Mouse (Mus musculus) layer of hippocampus, adult 8-10 months (tissue): Measurements from ENCODE around the gene Clpp. TPM values are rescaled to one million over a fixed set of nuclear protein-coding genes. Genes with fewer than 3 reads are reported as not detected.

ENCODE experiments used
- DNase-seq, 2 experiments: peaks; one replicate each; pipeline ENCODE4 v3.0.0; 2022; ENCODE audit warnings: low spot score in 2 of 2
- total RNA-seq, 4 experiments: library from RNA; stranded (reverse); gene quantifications; 2 replicates each; pipeline ENCODE4 v1.2.4; 2022

Gene Clpp
- total RNA-seq, 4 experiments from 2014 or later, result 60.9 to 70.6 (median 66.6) TPM

DNA sequence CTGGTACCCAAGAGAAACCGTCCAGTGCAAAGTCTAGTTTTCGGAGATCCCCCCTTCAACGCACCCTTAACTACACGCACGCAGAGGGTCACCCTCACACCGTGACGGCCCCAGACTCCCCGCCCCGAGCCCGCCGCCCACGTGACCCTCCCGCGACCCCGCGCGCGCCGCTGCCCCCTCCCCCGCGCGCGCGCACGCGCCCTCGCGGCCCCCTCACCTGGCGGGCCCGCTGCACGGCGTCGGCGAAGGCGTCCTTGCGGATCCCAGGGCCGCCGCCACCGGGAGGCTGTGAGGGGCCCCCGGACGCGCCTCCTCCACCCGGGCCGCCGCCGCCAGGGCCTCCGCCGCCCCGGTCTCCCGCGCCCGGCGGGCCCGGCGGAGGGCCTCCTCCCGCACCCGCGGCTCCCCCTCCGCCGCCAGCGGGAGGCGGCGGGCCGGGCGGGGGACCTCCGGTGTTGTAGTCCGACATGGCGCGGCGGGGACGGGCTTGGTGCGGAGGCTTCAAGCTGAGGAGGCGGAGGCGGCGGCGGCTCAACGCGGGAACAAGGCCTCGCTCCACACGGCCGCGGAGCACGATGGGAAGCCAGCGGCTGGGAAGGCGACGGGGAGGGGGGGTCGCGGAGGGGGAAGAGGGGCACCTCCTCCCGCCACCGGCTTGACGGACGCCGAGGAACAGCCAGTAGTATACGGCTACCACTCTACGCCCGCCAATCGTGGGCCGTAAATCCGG lies 41.0 kb downstream of the Clpp start, which contains the start of gene Khsrp:
Gene Khsrp, minus strand, starts transcription at position 592 of the 730 bp plus-strand sequence.
- no peak for DNase-seq

DNA sequence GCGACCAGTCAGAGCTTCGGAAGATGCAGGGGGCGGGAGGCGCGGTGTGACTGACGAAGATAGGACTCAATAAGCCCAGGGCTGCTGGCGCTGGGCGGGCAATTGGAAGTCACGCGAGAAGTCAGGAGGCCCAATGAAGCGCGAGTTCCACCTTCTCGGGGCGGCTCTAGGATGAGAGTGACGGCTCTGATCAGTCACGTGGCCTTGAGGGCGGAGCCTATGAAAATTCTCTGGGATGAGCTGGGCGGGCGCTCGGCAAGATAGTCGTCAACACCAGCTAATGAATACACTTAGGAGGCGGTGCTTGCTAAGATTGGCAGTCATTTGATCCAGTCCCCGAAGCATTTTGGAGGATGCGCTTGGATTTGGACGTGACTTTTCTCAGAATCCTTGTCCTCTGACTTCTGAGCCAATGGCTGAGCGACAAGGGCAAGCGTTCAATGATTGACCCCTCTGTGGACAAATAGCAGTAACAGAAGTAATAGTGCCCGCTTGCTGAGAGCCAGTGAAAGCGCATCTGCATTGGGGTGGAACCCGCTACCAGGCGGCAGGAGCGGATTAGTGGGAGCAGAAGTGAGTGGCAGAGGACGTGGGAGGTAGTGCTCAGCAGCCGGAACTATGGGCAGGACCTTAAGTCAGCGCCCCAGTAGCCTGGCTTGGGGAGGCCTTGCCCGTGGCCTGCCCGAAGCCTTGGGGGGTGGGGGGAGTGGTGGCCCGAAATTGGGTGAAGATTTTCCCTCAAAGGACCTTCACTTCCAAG lies 41.7 kb downstream of the Clpp start:
- DNase-seq, result peak; percentile 100

DNA sequence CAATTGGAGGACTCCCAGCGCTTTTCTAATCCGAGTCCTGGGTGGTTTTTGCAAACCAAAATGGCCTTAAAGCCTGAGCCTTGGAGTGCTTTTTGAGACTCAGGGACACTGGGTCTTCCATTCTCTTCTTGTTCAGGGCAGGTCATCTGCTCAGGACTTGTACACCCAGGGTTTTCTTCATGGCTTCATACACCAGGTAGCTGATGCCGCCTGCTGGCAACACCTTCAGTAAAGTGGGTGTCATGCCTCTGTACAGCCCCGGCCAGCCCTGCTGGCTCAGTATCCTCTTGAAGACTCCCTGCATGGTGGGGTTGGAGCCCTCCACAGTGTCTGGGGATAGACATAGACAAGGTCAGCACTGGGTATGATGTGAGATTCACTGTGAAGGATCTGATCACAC lies 42.7 kb downstream of the Clpp start:
- DNase-seq, result no peak

DNA sequence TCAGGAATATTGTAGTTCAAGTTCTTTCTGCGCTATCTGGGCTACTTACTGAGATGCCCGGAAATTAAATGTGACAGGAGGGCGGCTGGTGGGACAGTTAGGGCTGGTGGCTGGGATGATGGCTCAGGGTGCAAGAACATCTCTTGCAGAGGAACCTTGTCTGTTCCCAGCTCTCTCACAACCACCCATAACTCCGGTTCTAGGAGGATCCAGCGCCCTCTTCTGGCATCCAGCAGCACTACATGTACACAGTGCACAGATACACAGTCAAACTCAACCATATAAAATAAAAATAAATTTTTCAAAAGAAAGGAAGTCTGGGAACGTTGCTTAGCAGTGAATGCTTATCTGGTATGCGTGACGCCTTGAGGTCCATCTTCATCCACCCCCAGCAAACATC lies 48.9 kb downstream of the Clpp start:
- no peak for DNase-seq

DNA sequence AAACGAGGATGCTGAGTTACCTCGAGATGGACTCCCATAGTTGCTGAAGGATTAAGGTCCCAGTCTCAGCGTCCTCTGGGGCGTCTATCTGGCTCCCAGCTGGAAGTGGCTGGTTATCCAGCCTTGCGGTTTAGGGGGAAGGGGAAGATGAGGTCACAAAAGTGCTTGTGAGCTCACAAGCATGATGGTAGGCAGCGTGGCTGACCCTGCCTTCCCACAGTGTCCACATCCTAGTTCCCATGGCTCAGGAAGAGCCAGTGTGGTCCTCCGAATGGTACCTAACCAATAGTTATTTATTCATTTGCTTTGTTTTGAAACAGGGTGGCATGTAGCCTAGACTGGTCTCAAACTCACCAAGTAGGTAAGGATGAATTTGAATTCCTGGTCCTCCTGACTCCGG lies 51.4 kb downstream of the Clpp start, which contains the start of gene Slc25a41:
Gene Slc25a41, minus strand, starts transcription at position 101 of the 400 bp plus-strand sequence.
- DNase-seq, result no peak

Other genes starting within 250 kb of the Clpp start
- gene Nrtn, start 232.8 kb upstream of the Clpp start, total RNA-seq, result 1 to 10 TPM; 2.3 to 3.3 (median 2.6) TPM
- 10 to 100 TPM; 65.0 to 75.5 (median 71.4) TPM for gene Dus3l, start 225.5 kb upstream of the Clpp start, total RNA-seq
- gene Prr22, start 220.1 kb upstream of the Clpp start, total RNA-seq, result 1 to 10 TPM in 3 of 4 experiments, under 1 TPM in 1; 0.68 to 1.8 (median 1.6) TPM
- gene Rfx2, start 159.3 kb upstream of the Clpp start, total RNA-seq, result 1 to 10 TPM; 4.3 to 6.0 (median 5.0) TPM
- gene Acsbg2, start 115.9 kb upstream of the Clpp start, total RNA-seq, result not detected
- gene 1700061G19Rik, start 114.8 kb upstream of the Clpp start, total RNA-seq, result under 1 TPM in 3 of 4 experiments, not detected in 1; 0.20 to 0.35 (median 0.27) TPM
- 10 to 100 TPM; 73.9 to 92.9 (median 80.6) TPM for gene Mllt1, start 54.9 kb upstream of the Clpp start, total RNA-seq
- gene Acer1, start 8.2 kb upstream of the Clpp start, total RNA-seq, result not detected
- gene Alkbh7, start 7.0 kb downstream of the Clpp start, total RNA-seq, result 10 to 100 TPM; 24.3 to 29.5 (median 25.4) TPM
- under 1 TPM in 1 of 4 experiments, not detected in 3; 0.82 TPM for gene Pspn, start 9.7 kb downstream of the Clpp start, total RNA-seq
- gene Gtf2f1, start 21.0 kb downstream of the Clpp start, total RNA-seq, result 10 to 100 TPM; 57.0 to 64.0 (median 61.5) TPM
- gene Gm17949, start 21.2 kb downstream of the Clpp start, total RNA-seq, result under 1 TPM in 2 of 4 experiments, not detected in 2; 0.45 to 0.57 TPM
- gene Khsrp, start 41.2 kb downstream of the Clpp start, total RNA-seq, result 100 to 1,000 TPM; 105 to 118 (median 111) TPM
- gene Slc25a41, start 51.3 kb downstream of the Clpp start, total RNA-seq, result not detected
- gene Crb3, start 68.8 kb downstream of the Clpp start, total RNA-seq, result 1 to 10 TPM in 2 of 4 experiments, under 1 TPM in 2; 0.70 to 2.1 (median 1.4) TPM
- 100 to 1,000 TPM; 352 to 366 (median 355) TPM for gene Slc25a23, start 69.6 kb downstream of the Clpp start, total RNA-seq
- gene Dennd1c, start 88.2 kb downstream of the Clpp start, total RNA-seq, result 1 to 10 TPM; 1.1 to 4.4 (median 3.0) TPM
- 100 to 1,000 TPM; 500 to 601 (median 567) TPM for gene Tubb4a, start 97.5 kb downstream of the Clpp start, total RNA-seq
- gene Tnfsf9, start 115.0 kb downstream of the Clpp start, total RNA-seq, result 1 to 10 TPM in 3 of 4 experiments, under 1 TPM in 1; 0.49 to 1.3 (median 1.1) TPM
- gene Cd70, start 159.5 kb downstream of the Clpp start, total RNA-seq, result under 1 TPM in 1 of 4 experiments, not detected in 3; 0.55 TPM
- gene Tnfsf14, start 203.9 kb downstream of the Clpp start, total RNA-seq, result not detected
- gene C3, start 237.8 kb downstream of the Clpp start, total RNA-seq, result 10 to 100 TPM in 2 of 4 experiments, 1 to 10 TPM in 2; 2.2 to 19.0 (median 8.9) TPM